Mouse (Mus musculus) heart, postnatal 0 days (tissue): ENCODE measurements at regions not wholly inside any gene's neighbourhood (a gene's known extent, or its start where the extent isn't known, plus 50 kb on each side); places are given as distances from the start of the nearest gene placed in this dataset.

Experiments used
- ATAC-seq: fragments of 200-750 bp; cut with Nextera tagmentation; 2 replicates; pipeline ENCODE4 v1.8.0; 2017; ENCODE audit warnings: low read depth, moderate number of reproducible peaks, moderate library complexity; ENCODE audit not compliant: insufficient read depth
- DNase-seq: peaks from one replicate; pipeline ENCODE4 v3.0.0-alpha.2; 2016; ENCODE audit warnings: low spot score
- H3K27ac ChIP-seq: fragments of 300-500 bp; sonication (generic); 2 replicates; pipeline ENCODE4 v1.5.1; 2014; ENCODE audit warnings: low read depth, mild to moderate bottlenecking
- H3K27me3 ChIP-seq: fragments of 300-500 bp; sonication (generic); 2 replicates; pipeline ENCODE4 v1.6.1; 2014; ENCODE audit warnings: low read length, mixed read lengths; ENCODE audit not compliant: control insufficient read depth, insufficient read depth
- H3K36me3 ChIP-seq: fragments of 300-500 bp; sonication (generic); replicated peaks from 2 replicates; pipeline ENCODE4 v1.6.1; 2014; ENCODE audit warnings: low read length, mixed read lengths; ENCODE audit not compliant: control insufficient read depth, insufficient read depth
- H3K4me1 ChIP-seq: fragments of 300-500 bp; sonication (generic); 2 replicates; pipeline ENCODE4 v1.6.1; 2014; ENCODE audit warnings: antibody characterized with exemption; ENCODE audit not compliant: control insufficient read depth, insufficient read depth
- H3K4me2 ChIP-seq: fragments of 300-500 bp; sonication (generic); 2 replicates; pipeline ENCODE4 v1.6.1; 2014; ENCODE audit warnings: low read depth, mild to moderate bottlenecking, low read length, moderate library complexity
- H3K4me3 ChIP-seq: fragments of 300-500 bp; sonication (generic); 2 replicates; pipeline ENCODE4 v1.5.1; 2014; ENCODE audit warnings: low read depth, low read length
- H3K9ac ChIP-seq: fragments of 300-500 bp; sonication (generic); replicated peaks from 2 replicates; pipeline ENCODE4 v1.6.1; 2014; ENCODE audit warnings: low read depth, low read length, mixed read lengths
- H3K9me3 ChIP-seq: fragments of 300-500 bp; sonication (generic); replicated peaks from 2 replicates; pipeline ENCODE4 v1.6.1; 2016; ENCODE audit warnings: low read length; ENCODE audit not compliant: control insufficient read depth
- CTCF ChIP-seq: IDR thresholded peaks from 2 replicates; pipeline ENCODE4 v1.5.1; 2016; ENCODE audit warnings: antibody characterized with exemption, control low read depth, low read depth
- EP300 ChIP-seq: IDR thresholded peaks from 2 replicates; pipeline ENCODE4 v1.6.1; 2016; ENCODE audit warnings: antibody characterized with exemption, low read depth
- WGBS: fragments of 180-500 bp; shearing (Covaris S2); extraction: QIAGEN DNeasy Blood & Tissue Kit; methylation state at CpG from one replicate; pipeline ENCODE4 v1.1.7; 2014; 5-methylcytosine and 5-hydroxymethylcytosine counted together

DNA sequence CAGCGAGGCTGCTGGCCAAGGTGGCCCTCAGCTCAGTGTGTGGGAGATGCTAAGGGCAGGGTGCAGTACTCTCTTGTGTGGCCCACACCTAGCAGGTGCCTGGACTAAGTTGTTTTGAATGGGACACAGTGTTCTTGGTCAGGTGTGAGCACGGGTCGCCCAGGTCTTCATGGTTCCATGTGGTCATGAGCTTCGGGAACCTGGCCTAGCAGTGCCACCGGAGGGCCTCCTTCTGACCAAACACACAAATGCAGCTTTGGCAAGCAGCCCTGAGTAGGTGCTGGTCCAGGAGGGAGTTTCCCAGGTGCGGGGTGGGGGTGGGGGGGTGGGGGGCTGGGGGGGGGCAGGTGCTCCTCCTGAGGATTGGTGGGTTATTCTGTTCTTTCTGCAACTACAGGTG lies 127.6 kb downstream of the Gadd45g start:
- no peak overlapping the region for H3K4me3 ChIP-seq
- H3K4me2 ChIP-seq, result no peak overlapping the region
- DNase-seq, result no peak
- H3K9ac ChIP-seq, result no peak overlapping the region
- no peaks in the 10 kb centered on the region for H3K36me3 ChIP-seq
- TF ChIP-seq EP300 (no peak), CTCF (no peak)
- ATAC-seq, result no peak
- no peaks in the 10 kb centered on the region for H3K27me3 ChIP-seq
- no peak overlapping the region for H3K27ac ChIP-seq
- H3K4me1 ChIP-seq, result peaks cover 47% of the 10 kb centered on the region
- H3K9me3 ChIP-seq, result no peaks in the 10 kb centered on the region
- 88% methylated on average over 6 of the region's 6 CpGs for WGBS

DNA sequence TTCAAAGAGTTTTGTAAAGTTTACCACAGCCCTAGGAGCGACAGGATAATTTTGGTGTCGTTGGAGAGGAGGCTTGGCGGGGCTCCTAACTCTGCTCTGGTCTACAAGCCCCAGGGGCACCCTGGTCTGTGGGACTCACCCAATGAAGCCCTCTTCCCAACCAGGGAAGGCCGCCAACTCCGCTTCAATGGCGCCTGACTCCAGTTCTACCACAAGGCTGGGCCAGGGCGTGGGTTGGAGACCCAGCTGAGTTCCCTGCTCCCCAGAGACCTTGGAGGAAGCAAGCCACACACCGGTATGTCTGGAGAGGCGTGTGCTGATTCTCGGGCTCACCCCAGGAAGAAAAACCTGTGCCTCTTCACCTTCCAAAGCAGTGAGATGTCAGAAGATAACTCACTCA lies 128.9 kb downstream of the Gadd45g start:
- 49% methylated on average over 10 of the region's 10 CpGs for WGBS
- H3K9me3 ChIP-seq, result no peaks in the 10 kb centered on the region
- H3K36me3 ChIP-seq, result no peaks in the 10 kb centered on the region
- ATAC-seq, result no peak
- DNase-seq, result no peak
- TF ChIP-seq EP300 (no peak), CTCF (no peak)
- no peak overlapping the region for H3K9ac ChIP-seq
- H3K4me1 ChIP-seq, result peaks cover 47% of the 10 kb centered on the region
- no peaks in the 10 kb centered on the region for H3K27me3 ChIP-seq
- H3K4me3 ChIP-seq, result no peak overlapping the region
- H3K4me2 ChIP-seq, result no peak overlapping the region
- peak overlapping the region; percentile 87 for H3K27ac ChIP-seq

GRCm38 (mm10) chr13:51975801-51976601 lies 129.5 kb downstream of the Gadd45g start:
- peak; percentile 86 for DNase-seq
- TF ChIP-seq CTCF (no peak), EP300 (no peak)
- Histone ChIP-seq H3K4me2 (no peak overlapping the region), H3K4me3 (no peak overlapping the region), H3K27me3 (no peaks in the 10 kb centered on the region), H3K9me3 (no peaks in the 10 kb centered on the region), H3K27ac (peak overlapping the region; percentile 87), H3K4me1 (peaks cover 47% of the 10 kb centered on the region), H3K9ac (no peak overlapping the region; the same call in 1 of the 2 replicates), H3K36me3 (no peaks in the 10 kb centered on the region)
- WGBS, result 13% methylated on average over 7 of the region's 7 CpGs
- ATAC-seq, result peak; percentile 91

- Histone ChIP-seq H3K9ac (no peak overlapping the region; the same call in 1 of the 2 replicates), H3K27ac (peak overlapping the region; percentile 87), H3K4me3 (no peak overlapping the region), H3K4me1 (peaks cover 47% of the 10 kb centered on the region), H3K4me2 (no peak overlapping the region), H3K27me3 (no peaks in the 10 kb centered on the region), H3K9me3 (no peaks in the 10 kb centered on the region), H3K36me3 (no peaks in the 10 kb centered on the region)
- 64% methylated on average over 6 of the region's 6 CpGs for WGBS
- no peak for DNase-seq
- no peak for ATAC-seq
- TF ChIP-seq EP300 (no peak), CTCF (0 out of 2 replicates have a peak, but pooled peaks have one; percentile 0)
Observed at GRCm38 (mm10) chr13:51976620-51977214, 130.2 kb downstream of the Gadd45g start.

GRCm38 (mm10) chr13:51979301-51979977 lies 133.0 kb downstream of the Gadd45g start:
- no peaks in the 10 kb centered on the region for H3K27me3 ChIP-seq
- H3K36me3 ChIP-seq, result no peaks in the 10 kb centered on the region
- 45% methylated on average over 5 of the region's 5 CpGs for WGBS
- no peak overlapping the region for H3K4me2 ChIP-seq
- H3K4me1 ChIP-seq, result peaks cover 32% of the 10 kb centered on the region
- ATAC-seq (no peak), DNase-seq (no peak)
- no peak overlapping the region for H3K9ac ChIP-seq
- no peak overlapping the region for H3K27ac ChIP-seq
- TF ChIP-seq CTCF (no peak), EP300 (no peak)
- no peak overlapping the region for H3K4me3 ChIP-seq
- no peaks in the 10 kb centered on the region for H3K9me3 ChIP-seq
